Mouse (Mus musculus): ENCODE data around the gene Sh2d4b. TPM values are rescaled to one million over a fixed set of nuclear protein-coding genes. Genes with fewer than 3 reads are reported as not detected.
A peak's percentile ranks its signal among the peaks of the same experiment; 100 is the strongest.

Sh2d4b gene
- polyA plus RNA-seq, 1 experiment from 2014 or later, result 0.65 TPM

DNA sequence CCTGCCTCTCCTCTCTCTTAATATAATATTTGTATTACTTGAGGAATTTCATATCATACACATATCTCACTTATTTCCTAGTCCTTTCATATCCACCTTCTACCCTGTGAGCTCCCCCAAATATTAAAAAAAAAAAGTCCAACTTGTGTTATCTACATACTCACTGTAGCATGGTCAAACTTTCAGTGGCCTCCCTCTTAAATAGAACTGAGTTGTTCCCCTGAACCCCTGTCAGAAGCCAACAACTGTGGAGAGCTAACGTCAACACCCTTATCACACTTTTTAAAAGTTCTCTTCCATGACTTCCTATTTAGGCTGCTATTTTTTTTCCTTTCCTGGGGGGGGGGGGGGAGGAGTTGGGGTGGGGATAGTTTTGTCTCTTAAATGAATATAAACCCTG lies 7.3 kb downstream of the Sh2d4b start:
- H3K36me3 ChIP-seq (ENCODE audit: control insufficient read depth, insufficient read depth, low read length), result no peaks in the 10 kb centered on the region
- H3K9ac ChIP-seq (ENCODE audit: low read depth, low read length), result no peak overlapping the region
- H3K4me1 ChIP-seq (ENCODE audit: control insufficient read depth, insufficient read depth, low read length), result no peaks in the 10 kb centered on the region
- H3K27me3 ChIP-seq (ENCODE audit: control insufficient read depth, insufficient read depth, low read length), result no peaks in the 10 kb centered on the region
- ATAC-seq (ENCODE audit: low FRiP score, low TSS enrichment), result no peak
- H3K9me3 ChIP-seq (ENCODE audit: control insufficient read depth, low read length), result no peaks in the 10 kb centered on the region
- H3K4me3 ChIP-seq (ENCODE audit: low read length), result no peak overlapping the region
- H3K4me2 ChIP-seq (replicated peaks; ENCODE audit: low read depth, low read length), result no peak overlapping the region
- H3K27ac ChIP-seq (ENCODE audit: low read depth, low read length), result no peak overlapping the region
- 56% methylated on average over 1 of the region's 1 CpGs for WGBS

- Histone ChIP-seq H3K4me2 (replicated peaks; ENCODE audit: low read depth, low read length) (no peak overlapping the region), H3K4me3 (ENCODE audit: low read length) (no peak overlapping the region), H3K27me3 (ENCODE audit: control insufficient read depth, insufficient read depth, low read length) (no peaks in the 10 kb centered on the region), H3K36me3 (ENCODE audit: control insufficient read depth, insufficient read depth, low read length) (no peaks in the 10 kb centered on the region), H3K27ac (ENCODE audit: low read depth, low read length) (no peak overlapping the region), H3K9ac (ENCODE audit: low read depth, low read length) (no peak overlapping the region), H3K9me3 (ENCODE audit: control insufficient read depth, low read length) (no peaks in the 10 kb centered on the region), H3K4me1 (ENCODE audit: control insufficient read depth, insufficient read depth, low read length) (no peaks in the 10 kb centered on the region)
- ATAC-seq (ENCODE audit: low FRiP score, low TSS enrichment), result peak; percentile 52; the same call in 1 of the 2 replicates
- 19% methylated on average over 4 of the region's 4 CpGs for WGBS
These were observed 7.8 kb downstream of the Sh2d4b start for GRCm38 (mm10) chr14:40885225-40885624.

GRCm38 (mm10) chr14:40874565-40874964 lies 18.5 kb downstream of the Sh2d4b start:
- ATAC-seq (ENCODE audit: low FRiP score, low TSS enrichment), result no peak
- Histone ChIP-seq H3K4me1 (ENCODE audit: control insufficient read depth, insufficient read depth, low read length) (no peaks in the 10 kb centered on the region), H3K27ac (ENCODE audit: low read depth, low read length) (no peak overlapping the region), H3K4me3 (ENCODE audit: low read length) (no peak overlapping the region), H3K36me3 (ENCODE audit: control insufficient read depth, insufficient read depth, low read length) (no peaks in the 10 kb centered on the region), H3K9me3 (ENCODE audit: control insufficient read depth, low read length) (no peaks in the 10 kb centered on the region), H3K27me3 (ENCODE audit: control insufficient read depth, insufficient read depth, low read length) (no peaks in the 10 kb centered on the region), H3K9ac (ENCODE audit: low read depth, low read length) (no peak overlapping the region), H3K4me2 (replicated peaks; ENCODE audit: low read depth, low read length) (no peak overlapping the region)

DNA sequence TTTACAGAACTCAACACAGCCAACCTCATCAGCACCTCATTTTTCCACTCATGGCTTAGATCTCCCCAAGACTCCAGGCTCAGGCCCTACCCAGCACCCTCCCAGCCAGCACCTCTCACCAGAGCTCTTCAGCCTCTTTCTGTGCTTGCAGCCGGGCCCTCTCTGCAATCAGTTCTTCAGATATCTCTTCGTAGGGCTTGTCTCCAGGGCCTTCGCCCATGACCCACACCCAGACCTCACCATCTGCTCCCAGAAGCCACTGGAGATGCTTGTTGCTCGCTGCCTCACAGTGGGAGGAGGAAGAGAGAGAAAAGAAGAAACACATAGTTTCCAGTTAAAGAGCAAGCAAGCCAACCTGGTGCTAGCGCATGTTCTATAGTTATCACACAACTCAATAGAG lies 19.1 kb downstream of the Sh2d4b start:
- Histone ChIP-seq H3K9ac (ENCODE audit: low read depth, low read length) (no peak overlapping the region), H3K4me3 (ENCODE audit: low read length) (no peak overlapping the region), H3K9me3 (ENCODE audit: control insufficient read depth, low read length) (no peaks in the 10 kb centered on the region), H3K27me3 (ENCODE audit: control insufficient read depth, insufficient read depth, low read length) (no peaks in the 10 kb centered on the region), H3K27ac (ENCODE audit: low read depth, low read length) (no peak overlapping the region), H3K4me1 (ENCODE audit: control insufficient read depth, insufficient read depth, low read length) (no peaks in the 10 kb centered on the region), H3K36me3 (ENCODE audit: control insufficient read depth, insufficient read depth, low read length) (no peaks in the 10 kb centered on the region), H3K4me2 (replicated peaks; ENCODE audit: low read depth, low read length) (no peak overlapping the region)
- 91% methylated on average over 5 of the region's 5 CpGs for WGBS
- no peak for ATAC-seq (ENCODE audit: low FRiP score, low TSS enrichment)

- Histone ChIP-seq H3K4me2 (replicated peaks; ENCODE audit: low read depth, low read length) (no peak overlapping the region), H3K27ac (ENCODE audit: low read depth, low read length) (no peak overlapping the region), H3K27me3 (ENCODE audit: control insufficient read depth, insufficient read depth, low read length) (no peaks in the 10 kb centered on the region), H3K9me3 (ENCODE audit: control insufficient read depth, low read length) (no peaks in the 10 kb centered on the region), H3K36me3 (ENCODE audit: control insufficient read depth, insufficient read depth, low read length) (no peaks in the 10 kb centered on the region), H3K4me1 (ENCODE audit: control insufficient read depth, insufficient read depth, low read length) (no peaks in the 10 kb centered on the region), H3K9ac (ENCODE audit: low read depth, low read length) (no peak overlapping the region), H3K4me3 (ENCODE audit: low read length) (no peak overlapping the region)
- no peak; the same call in 1 of the 2 replicates for ATAC-seq (ENCODE audit: low FRiP score, low TSS enrichment)
- 58% methylated on average over 3 of the region's 3 CpGs for WGBS
These were observed 22.5 kb downstream of the Sh2d4b start for GRCm38 (mm10) chr14:40870598-40870997.

- no peak for ATAC-seq (ENCODE audit: low FRiP score, low TSS enrichment)
These were observed 28.1 kb downstream of the Sh2d4b start for GRCm38 (mm10) chr14:40864811-40865514.

GRCm38 (mm10) chr14:40863659-40864058 lies 29.4 kb downstream of the Sh2d4b start:
- Histone ChIP-seq H3K27me3 (ENCODE audit: control insufficient read depth, insufficient read depth, low read length) (no peaks in the 10 kb centered on the region), H3K27ac (ENCODE audit: low read depth, low read length) (no peak overlapping the region), H3K9me3 (ENCODE audit: control insufficient read depth, low read length) (no peaks in the 10 kb centered on the region), H3K4me3 (ENCODE audit: low read length) (no peak overlapping the region), H3K9ac (ENCODE audit: low read depth, low read length) (no peak overlapping the region), H3K36me3 (ENCODE audit: control insufficient read depth, insufficient read depth, low read length) (no peaks in the 10 kb centered on the region), H3K4me2 (replicated peaks; ENCODE audit: low read depth, low read length) (no peak overlapping the region), H3K4me1 (ENCODE audit: control insufficient read depth, insufficient read depth, low read length) (no peaks in the 10 kb centered on the region; the same call in 1 of the 2 replicates)
- ATAC-seq (ENCODE audit: low FRiP score, low TSS enrichment), result no peak
- 79% methylated on average over 3 of the region's 3 CpGs for WGBS

More at GRCm38 (mm10) chr14:40864811-40865514, 28.1 kb downstream of the Sh2d4b start:
- no peak overlapping the region for H3K4me3 ChIP-seq (ENCODE audit: low read length)
- H3K4me1 ChIP-seq (ENCODE audit: control insufficient read depth, insufficient read depth, low read length), result no peaks in the 10 kb centered on the region; the same call in 1 of the 2 replicates
- no peaks in the 10 kb centered on the region for H3K27me3 ChIP-seq (ENCODE audit: control insufficient read depth, insufficient read depth, low read length)
- no peak overlapping the region for H3K4me2 ChIP-seq (replicated peaks; ENCODE audit: low read depth, low read length)
- no peak overlapping the region for H3K27ac ChIP-seq (ENCODE audit: low read depth, low read length)
- 46% methylated on average over 6 of the region's 6 CpGs for WGBS
- no peaks in the 10 kb centered on the region for H3K9me3 ChIP-seq (ENCODE audit: control insufficient read depth, low read length)
- H3K36me3 ChIP-seq (ENCODE audit: control insufficient read depth, insufficient read depth, low read length), result no peaks in the 10 kb centered on the region
- no peak overlapping the region for H3K9ac ChIP-seq (ENCODE audit: low read depth, low read length)

DNA sequence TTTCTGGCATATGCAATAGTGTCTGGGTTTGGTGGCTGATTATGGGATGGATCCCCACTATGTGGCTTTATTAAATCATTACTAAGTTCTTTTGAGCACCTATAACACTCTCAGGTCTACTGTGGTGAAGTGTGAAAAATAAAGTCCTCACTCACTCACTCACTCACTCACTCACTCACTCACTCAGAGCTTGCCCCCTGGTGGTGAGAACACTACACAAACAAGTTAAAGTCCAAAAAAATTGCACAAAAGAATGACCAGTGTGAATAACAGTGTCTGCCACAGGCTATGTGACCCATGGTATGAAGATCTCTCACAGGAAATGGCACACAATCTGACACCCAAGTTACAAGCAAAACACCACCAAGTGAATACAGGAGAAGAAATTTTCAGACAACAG lies 30.0 kb downstream of the Sh2d4b start:
- no peak for ATAC-seq (ENCODE audit: low FRiP score, low TSS enrichment)
- H3K4me2 ChIP-seq (replicated peaks; ENCODE audit: low read depth, low read length), result no peak overlapping the region
- no peak overlapping the region for H3K4me3 ChIP-seq (ENCODE audit: low read length)
- H3K9me3 ChIP-seq (ENCODE audit: control insufficient read depth, low read length), result no peaks in the 10 kb centered on the region
- H3K9ac ChIP-seq (ENCODE audit: low read depth, low read length), result no peak overlapping the region
- no peak overlapping the region for H3K27ac ChIP-seq (ENCODE audit: low read depth, low read length)
- no peaks in the 10 kb centered on the region for H3K36me3 ChIP-seq (ENCODE audit: control insufficient read depth, insufficient read depth, low read length)
- H3K4me1 ChIP-seq (ENCODE audit: control insufficient read depth, insufficient read depth, low read length), result no peaks in the 10 kb centered on the region; the same call in 1 of the 2 replicates
- H3K27me3 ChIP-seq (ENCODE audit: control insufficient read depth, insufficient read depth, low read length), result no peaks in the 10 kb centered on the region

GRCm38 (mm10) chr14:40852978-40853377 lies 40.1 kb downstream of the Sh2d4b start:
- H3K4me2 ChIP-seq (replicated peaks; ENCODE audit: low read depth, low read length), result no peak overlapping the region
- no peak overlapping the region for H3K4me3 ChIP-seq (ENCODE audit: low read length)
- no peaks in the 10 kb centered on the region for H3K27me3 ChIP-seq (ENCODE audit: control insufficient read depth, insufficient read depth, low read length)
- no peak overlapping the region for H3K27ac ChIP-seq (ENCODE audit: low read depth, low read length)
- WGBS, result 70% methylated on average over 5 of the region's 5 CpGs
- no peaks in the 10 kb centered on the region for H3K9me3 ChIP-seq (ENCODE audit: control insufficient read depth, low read length)
- H3K36me3 ChIP-seq (ENCODE audit: control insufficient read depth, insufficient read depth, low read length), result no peaks in the 10 kb centered on the region
- no peaks in the 10 kb centered on the region for H3K4me1 ChIP-seq (ENCODE audit: control insufficient read depth, insufficient read depth, low read length)
- H3K9ac ChIP-seq (ENCODE audit: low read depth, low read length), result no peak overlapping the region
- ATAC-seq (ENCODE audit: low FRiP score, low TSS enrichment), result no peak

Data from kidney, embryonic 14.5 days (tissue).